Mouse (Mus musculus) urinary bladder, postnatal 25 days (tissue): Measurements from ENCODE around the gene Tnxb.

Experiments used
- DNase-seq: peaks from one replicate; pipeline ENCODE4 v3.0.0; 2022; ENCODE audit warnings: low spot score

Gene Tnxb

DNA sequence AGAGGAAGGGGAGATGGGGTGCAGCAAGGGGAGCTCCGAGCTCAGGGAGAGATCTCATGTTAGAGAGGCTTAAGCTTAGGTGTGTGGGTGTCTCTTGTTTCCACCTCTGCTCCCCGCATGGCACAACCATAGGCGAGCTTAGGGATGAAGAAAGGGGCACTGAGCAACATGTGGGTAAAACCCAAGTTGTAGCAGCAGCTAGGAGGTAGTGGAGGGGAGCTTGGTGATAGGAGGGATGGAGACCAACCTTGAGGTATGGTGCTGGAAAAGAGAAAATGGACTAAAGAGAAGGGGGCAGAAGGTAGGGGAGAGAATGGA lies 10.5 kb upstream of the Tnxb start:
- DNase-seq: no peak

DNA sequence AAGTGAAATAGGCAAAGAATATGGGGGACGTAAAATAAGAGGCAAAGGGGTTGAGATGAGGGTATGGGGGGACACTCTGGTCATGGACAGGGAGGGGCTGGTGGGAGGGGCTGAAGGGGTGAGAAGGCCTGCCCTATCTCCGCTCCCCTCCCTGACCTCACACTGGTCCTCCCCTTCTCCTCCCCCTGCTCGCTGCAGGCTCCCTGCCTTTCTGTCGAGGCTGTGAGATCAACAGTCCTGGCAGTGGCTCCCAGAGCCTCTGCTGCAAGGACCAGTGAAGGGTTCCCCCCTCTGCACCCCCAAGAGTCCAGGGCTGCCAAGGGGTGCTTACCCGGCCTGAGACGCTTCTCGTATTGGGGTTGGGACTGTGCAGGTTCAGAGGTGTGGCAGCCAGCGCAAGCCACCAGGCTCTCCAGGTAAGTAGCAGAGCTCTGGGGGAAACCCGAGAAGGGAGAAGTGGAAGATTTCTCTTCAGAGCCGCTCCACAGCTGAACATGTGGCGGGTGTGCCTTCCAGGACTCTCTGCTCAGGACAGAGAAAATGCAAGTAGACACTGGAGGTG lies 10.0 kb upstream of the Tnxb start:
- DNase-seq: no peak

DNA sequence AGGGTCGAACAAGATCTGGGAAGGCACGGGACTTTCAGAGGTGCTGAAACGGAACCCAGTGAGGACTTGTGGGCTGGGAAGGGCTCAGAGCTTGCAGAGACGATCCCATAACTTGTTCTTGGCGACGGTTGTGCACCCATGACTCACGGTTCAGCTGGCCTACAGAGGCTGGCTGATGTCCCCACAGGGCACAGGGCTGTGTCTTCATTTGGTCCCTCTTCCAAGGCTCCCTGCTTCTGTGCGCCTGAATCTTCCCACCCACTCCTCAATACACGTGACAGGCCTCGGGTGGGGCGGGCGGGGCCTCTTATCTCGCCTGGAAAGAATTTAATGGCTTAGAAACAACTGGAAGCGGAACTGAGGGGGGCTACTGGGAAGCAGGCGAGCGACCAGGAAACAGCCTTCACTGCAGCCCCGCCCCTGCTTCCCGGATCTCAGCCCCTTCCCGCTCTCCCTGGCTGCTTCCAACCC lies 9.2 kb upstream of the Tnxb start:
- DNase-seq: no peak

DNA sequence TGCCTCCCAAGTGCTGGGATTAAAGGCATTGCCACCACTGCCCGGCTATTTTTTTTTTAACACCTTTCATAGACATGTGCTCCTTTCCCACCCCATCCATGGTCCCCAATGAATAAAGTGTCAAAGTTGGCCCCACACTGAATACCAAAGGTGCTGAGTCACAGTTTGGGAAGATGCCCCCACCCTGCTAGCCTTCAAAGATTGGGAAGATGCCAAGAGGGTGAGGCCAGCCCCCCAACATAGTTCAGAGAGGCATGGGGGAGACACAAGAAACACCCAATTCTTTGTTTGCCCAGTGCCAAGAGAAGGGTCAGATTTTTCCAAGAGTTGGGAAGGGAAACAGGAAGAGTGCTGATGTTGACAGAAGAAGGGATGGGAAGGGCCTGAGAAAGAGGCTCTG lies 7.9 kb upstream of the Tnxb start:
- no peak for DNase-seq

DNA sequence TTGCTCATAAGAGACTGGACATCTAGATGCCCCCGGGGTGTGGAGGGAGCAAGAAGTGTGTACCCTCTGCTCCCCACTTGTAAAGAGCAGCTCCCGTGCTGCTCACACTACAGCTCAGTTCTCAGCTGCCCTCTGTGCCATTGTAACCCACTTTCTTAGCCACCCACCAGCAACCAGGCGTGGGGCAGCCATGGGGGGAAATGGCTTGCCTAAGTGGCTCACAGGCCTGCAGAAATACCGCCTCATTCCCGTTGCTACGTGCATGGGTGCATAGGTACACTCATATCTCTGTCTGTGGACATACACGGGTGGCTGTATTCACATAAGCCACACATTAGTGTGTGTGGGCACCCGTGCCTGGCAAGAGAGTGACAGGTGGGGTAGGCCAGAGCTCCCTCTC lies 7.4 kb upstream of the Tnxb start:
- DNase-seq: no peak

DNA sequence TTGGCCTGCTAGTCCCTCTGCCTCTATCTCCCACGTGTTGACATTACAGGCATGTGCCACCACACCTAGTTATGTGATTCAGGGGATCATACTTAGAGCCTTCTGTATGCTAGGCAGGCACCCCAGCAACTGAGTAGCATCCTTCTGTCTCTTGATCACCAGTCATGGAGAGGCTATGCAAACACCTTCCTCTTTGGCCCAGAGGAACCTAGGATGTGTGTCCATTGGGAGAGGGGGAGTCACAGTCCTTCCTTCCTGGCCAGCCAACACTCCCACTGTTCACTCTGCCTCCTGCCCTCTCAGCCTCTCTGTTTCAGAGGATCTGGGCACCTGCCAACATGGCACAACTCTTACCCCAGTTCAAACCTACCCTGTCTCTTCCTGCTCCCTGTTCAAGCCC lies 6.8 kb upstream of the Tnxb start:
- no peak for DNase-seq

DNA sequence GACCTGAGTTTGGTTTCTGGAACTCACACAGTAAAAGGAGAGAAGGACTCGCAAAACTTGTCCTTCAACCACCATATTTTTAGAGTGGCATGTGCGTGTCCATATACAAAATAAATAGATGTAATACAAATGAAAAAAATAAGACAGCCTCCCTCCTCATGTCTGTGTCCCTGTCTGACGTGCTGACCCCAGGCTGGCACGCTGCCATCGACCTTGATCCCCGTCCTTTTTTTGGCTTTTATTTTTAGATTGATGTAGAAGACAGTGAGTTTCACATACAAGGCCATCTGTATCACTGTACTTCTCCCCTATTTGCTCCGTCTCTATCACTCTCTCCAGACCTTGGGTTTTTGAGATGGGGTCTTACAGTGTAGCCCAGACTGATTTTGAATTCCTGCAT lies 5.9 kb upstream of the Tnxb start:
- no peak for DNase-seq

DNA sequence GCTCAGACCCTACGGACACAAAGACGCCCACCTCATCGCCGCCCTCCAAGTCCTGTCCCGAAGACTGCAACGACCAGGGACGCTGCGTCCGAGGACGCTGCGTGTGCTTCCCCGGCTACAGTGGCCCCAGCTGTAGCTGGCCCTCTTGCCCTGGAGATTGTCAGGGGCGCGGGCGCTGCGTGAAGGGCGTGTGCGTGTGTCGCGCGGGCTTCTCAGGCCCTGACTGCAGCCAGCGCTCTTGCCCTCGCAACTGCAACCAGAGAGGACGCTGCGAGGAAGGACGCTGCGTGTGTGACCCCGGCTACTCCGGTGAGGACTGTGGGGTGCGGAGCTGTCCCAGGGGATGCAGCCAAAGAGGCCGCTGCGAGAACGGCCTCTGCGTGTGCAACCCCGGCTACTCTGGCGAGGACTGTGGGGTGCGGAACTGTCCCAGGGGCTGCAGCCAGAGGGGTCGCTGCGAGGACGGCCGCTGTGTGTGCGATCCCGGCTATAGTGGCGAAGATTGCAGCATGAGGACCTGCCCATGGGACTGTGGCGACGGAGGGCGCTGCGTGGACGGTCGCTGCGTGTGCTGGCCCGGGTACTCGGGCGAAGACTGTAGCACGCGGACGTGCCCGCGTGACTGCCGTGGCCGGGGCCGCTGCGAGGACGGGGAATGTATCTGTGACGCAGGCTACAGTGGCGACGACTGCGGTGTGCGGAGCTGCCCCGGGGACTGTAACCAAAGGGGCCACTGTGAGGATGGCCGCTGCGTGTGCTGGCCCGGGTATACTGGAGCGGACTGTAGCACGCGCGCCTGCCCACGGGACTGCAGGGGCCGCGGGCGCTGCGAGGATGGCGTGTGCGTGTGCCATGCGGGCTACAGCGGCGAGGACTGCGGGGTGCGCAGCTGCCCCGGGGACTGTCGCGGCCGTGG lies 1.1 kb downstream of the Tnxb start:
- no peak for DNase-seq

DNA sequence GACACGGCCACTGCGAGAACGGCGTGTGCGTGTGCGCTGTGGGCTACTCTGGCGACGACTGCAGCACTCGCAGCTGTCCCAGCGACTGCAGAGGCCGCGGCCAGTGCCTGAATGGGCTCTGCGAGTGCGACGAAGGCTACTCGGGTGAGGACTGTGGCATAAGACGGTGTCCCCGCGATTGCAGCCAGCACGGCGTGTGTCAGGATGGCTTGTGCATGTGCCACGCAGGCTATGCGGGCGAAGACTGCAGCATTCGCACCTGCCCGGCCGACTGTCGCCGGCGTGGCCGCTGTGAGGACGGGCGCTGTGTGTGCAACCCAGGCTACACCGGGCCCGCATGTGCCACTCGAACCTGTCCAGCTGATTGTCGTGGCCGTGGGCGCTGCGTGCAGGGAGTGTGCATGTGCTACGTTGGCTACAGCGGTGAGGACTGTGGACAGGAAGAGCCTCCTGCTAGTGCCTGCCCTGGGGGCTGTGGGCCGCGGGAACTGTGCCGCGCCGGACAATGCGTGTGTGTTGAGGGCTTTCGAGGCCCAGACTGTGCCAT lies 2.0 kb downstream of the Tnxb start:
- no peak for DNase-seq

DNA sequence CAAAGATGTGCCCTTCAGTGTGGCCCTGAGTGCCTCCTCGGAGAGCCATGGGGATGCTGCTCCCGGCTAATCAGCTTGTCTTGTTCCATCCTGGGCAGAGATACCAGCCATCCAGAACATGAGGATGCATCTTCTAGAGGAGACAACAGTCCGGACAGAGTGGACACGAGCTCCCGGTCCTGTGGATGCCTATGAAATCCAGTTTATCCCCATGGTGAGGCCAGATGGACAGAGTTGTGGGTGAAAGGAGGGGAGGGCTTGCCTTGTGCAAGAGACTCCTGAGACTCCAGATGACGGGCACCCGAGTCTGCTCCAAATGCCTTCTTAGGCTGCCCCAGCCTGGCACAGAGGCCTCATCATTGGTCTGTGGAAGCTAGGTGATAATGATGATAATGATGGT lies 2.8 kb downstream of the Tnxb start:
- DNase-seq: no peak

DNA sequence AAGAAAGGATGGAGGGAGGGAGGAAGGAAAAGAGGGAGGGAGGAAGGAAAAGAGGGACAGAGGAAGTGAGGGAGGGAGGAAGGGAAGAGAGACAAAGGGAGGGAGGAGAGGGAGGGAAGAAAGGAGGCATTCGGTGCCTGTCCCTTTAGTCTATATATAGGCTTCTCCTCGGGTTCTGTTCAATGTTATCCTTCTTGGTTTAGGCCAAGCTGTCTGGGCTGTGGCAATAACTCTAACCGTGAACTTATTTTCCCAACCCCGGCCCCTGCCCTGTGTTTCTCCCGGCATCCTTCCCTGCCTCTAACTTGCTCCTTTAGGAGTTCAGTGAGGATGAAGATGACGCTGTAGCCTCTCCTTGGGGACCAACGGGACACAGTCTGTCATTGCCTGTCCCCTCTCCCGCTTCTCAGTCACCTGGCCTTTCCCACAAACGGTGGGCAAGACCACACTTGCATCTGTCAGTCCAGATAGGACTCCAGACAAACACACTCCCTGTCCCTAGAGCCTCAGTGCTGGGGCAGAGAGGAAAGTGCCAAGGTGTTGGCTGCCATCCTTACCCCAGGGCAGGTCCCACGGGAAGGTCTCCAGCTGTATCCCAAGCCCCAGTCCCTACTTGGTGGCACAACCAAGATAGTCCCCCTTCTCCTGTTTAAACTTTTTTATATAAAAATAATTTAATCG lies 4.3 kb downstream of the Tnxb start:
- DNase-seq: no peak

DNA sequence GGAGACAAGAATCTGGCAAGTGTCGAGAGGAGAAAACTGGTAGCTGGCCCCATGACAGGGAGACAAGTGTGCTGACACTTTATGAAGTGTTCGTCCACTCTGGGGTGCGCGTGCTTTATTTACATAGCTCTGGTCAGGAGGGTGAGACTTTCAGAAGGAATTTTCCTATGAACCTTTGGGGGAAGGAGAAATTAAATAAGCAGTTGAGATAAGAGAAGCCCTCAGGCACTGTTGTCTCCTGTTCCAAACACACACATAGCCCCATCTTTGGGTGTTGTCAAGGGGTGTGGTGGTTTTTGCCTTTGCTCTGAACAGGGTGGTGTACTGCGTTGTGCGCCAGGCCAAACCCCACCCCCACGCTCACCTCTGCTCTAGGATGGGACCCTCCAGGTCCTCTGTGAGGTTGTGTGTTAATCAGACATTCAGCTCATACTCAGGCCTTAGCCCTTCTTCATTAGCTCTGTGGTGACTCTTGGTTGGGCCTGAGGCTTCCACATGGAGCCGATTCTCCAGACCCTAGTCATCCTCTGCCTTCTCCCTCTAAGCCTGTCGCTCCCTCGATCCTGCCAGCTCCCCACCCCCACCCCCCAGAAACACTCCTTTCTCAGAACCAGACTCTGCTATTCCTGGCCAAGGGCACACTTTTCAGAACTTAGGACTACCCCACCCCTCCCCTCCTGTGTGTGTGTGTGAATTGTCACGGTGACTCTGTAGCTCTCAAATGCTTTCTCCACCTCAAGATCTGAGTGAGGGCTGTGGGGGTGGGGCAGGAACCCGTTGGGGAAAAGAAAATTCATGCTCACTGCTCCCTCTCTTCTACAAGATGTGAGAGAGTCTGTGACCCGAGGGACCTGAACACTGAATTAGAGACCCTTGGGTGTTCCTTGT lies 5.1 kb downstream of the Tnxb start:
- no peak for DNase-seq

DNA sequence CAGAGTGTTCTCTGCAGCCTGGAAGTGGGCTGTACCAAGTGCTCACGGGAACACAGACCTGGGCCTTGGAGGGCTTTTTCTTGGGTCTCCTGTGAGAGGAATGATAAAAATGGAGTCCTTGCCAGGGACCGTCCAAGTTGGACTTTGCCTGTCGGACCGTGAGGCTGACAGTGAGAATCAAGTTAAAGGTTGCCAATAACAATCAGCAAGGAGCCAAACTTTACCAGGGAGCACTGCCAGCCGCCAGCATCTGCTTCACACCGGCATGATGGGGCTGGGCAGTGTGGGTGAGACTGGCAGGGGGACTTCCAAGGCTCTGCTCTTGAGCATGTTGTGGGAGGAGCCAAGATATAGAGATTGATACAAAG lies 5.7 kb downstream of the Tnxb start:
- no peak for DNase-seq

DNA sequence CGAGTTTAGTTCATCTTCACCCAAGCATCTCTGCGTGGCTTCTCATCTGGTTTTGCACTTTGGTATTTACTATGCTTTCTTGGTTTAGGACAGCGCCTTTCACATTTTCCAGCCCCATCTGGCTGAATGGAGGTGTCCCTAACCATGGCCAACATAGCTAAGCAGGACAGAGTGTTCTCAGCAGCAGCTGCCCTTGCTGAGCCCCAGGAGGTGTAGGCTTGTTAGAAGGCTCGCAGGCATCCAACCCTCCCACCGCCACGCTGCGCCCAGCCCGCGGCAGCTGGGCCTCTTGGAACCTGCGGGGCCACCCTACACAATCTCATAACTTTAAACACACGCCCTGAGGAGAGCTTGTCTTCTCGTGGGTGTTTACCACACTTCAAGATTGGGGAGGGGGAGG lies 6.3 kb downstream of the Tnxb start:
- DNase-seq: no peak

DNA sequence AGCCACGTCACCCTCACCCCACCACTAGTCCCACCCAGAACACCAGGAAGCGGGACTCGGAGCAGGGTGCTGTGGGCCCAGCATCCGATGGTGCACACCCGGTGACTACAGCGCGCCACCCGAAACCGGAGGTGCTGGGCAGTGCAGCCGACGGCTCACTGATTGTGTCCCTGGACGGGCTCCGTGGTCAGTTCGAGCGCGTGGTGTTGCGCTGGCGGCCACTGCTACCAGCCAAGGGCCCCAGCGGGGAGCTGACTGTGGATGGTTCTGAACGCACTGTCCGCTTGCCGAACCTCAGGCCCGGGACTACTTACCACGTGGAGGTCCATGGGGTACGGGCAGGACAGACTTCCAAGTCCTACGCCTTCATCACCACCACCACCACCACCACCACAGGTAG lies 9.9 kb downstream of the Tnxb start:
- no peak for DNase-seq

DNA sequence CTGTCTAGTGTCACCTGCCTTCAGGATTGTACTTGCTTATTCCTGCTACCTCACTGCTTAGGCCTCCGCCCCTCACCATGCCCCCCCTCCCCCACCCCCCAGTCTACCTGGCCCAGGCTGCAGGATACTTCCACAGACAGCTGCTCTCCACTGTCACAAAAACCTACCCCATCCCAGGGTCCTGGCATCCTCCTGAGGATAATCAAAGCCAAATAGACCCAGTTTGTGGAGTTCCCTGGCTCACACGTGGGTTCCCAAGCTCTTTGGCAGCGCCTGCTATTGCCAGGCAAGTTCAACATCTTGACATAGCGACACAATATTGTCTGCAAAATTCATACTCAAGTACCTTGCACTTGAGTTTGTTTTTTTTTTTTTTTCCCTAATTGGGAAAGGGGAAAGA lies 10.3 kb downstream of the Tnxb start:
- no peak for DNase-seq

DNA sequence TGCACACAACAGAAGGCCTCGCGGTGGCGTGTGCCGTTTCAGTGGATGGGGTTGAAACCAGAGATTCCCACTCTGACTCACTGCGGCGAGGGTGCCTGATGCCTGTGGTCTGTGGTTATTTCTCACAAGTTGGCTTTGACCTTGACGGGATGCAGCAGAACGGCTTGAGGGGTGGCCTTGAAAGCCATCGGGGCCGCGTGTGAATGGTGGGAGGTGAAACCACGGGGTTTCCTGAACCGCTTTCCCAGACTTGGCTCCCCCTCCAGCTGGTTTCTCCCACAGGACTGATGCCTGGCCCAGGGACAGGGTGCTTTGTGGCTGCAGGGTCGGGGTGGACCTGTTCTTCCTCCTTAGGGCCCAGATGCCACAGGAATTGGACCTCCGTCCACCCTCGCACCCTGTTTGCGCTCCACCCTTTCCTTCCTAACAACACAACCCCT lies 10.8 kb downstream of the Tnxb start:
- DNase-seq: no peak

DNA sequence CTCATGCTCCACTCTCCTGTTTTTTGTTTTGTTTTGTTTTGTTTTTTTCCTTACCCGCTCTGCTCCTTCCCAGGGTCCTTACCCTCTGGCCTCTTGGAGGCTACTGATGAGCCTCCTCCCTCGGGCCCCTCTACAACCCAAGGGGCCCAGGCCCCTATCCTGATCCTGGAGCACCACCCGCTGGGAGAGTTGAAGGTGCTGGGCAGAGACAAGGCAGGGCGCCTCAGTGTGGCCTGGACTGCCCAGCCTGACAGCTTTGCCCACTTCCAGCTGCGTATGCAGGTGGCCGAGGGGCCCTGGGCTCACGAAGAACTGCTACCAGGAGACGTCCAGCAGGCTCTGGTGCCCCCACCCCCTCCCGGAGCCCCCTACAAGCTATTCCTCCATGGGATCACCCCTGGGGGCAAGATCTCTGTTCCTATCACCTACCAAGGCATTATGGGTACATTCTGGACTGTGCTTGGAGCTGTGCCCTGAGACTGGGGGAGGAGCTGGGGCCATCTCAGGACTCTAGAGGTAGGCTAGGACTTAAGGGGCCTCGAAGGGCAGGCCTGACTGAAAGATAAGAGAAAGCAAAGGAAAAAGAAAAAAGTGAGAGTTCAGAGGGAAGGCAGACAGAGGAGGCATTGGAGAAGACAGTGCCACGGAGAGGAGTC lies 11.7 kb downstream of the Tnxb start:
- DNase-seq: no peak

DNA sequence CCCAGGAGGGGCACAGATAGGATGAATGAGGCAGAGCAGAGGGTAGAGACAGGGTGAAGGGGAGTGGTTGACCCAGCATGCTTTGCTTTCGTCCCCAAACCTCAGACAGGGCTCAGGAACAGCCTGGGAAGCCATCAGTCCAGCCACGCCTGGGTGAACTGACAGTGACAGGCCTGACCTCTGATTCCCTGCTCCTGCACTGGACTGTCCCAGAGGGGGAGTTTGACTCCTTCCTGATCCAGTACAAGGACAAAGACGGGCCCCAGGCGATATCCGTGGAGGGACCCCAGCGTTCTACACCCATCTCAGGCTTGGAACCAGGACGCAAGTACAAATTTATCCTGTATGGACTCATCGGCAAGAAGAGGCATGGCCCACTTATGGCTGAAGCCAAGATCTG lies 12.8 kb downstream of the Tnxb start:
- no peak for DNase-seq

DNA sequence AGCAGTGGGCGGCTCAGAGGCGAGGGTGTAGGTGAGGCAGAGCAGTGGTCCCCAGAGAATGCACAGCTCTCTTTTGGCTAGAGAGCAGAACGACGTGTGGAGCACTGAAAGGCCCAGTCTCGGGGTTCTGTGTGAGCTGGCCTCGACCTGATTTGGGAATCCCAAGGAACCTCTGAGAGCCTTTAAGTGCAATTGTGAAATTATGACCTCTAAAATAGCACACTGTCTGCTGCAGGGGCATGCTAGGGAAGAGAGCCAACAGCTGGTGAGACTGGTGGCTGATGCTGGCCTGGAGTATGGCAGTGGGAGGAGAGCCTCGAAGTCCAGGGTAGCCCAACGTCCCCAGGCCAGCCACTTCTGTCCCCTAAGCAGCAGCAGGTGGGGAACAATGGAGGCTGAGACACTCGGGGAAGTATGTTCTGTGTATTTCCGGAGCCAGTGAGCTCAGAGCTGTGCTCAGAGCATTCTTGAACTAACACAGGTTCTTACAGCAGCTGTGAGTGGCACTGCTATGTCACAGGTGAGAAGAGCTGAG lies 13.4 kb downstream of the Tnxb start:
- DNase-seq: no peak

DNA sequence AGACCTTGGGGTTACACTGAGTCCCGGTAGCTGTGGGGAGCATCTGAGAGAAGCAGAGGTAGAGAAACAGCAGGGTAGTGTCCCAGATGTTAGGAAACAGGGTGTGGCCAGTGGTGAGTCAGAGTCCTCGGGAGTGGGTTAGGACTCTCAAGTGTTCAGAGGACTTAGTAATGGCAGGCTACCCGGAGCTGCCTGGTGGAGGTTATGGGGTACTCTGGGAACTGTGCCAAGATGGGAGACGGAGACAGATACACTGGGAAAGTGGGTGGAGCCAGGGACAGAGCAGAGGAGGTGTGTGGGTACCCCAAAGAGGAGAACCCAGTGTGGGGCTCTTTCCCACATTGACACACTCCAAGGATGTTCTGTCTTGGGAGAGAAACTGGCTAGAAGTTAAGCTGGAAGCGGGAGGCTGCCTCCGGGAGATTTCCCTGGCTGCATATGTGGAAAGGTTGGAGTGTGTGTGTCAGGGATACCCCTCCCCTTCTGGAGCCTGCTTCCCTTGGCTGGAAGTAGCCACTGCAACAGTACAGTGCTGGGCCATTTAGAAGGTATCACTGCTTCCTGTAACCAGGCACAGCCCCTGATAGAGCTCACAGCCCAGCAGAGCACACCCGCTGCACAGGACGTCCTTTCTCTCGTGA lies 14.0 kb downstream of the Tnxb start:
- DNase-seq: no peak
